Mouse (Mus musculus) neural tube, embryonic 11.5 days (tissue): ENCODE results near the gene Fam160a2. TPM values are rescaled to one million over a fixed set of nuclear protein-coding genes. Genes with fewer than 3 reads are reported as not detected.
"Not testable (repeated sequence)": the region's sequence is repeated elsewhere in the genome, so short reads cannot be mapped to it uniquely, and the experiment has no call there.

Experiments used
- ATAC-seq: fragments of 200-750 bp; cut with Nextera tagmentation; 2 replicates; pipeline ENCODE4 v1.8.0; 2017; ENCODE audit warnings: moderate number of reproducible peaks, mild to moderate bottlenecking, moderate TSS enrichment, moderate library complexity; ENCODE audit not compliant: insufficient read depth, low FRiP score, low TSS enrichment
- DNase-seq: peaks from one replicate; pipeline ENCODE4 v3.0.0-alpha.2; 2015; ENCODE audit warnings: low spot score
- H3K27ac ChIP-seq: fragments of 300-500 bp; sonication (generic); 2 replicates; pipeline ENCODE4 v1.5.1; 2014; ENCODE audit warnings: low read depth, mild to moderate bottlenecking, low read length
- H3K27me3 ChIP-seq: fragments of 300-500 bp; sonication (generic); 2 replicates; pipeline ENCODE4 v1.6.1; 2014; ENCODE audit warnings: mild to moderate bottlenecking, low read length, mixed read lengths; ENCODE audit not compliant: control insufficient read depth, insufficient read depth
- H3K36me3 ChIP-seq: fragments of 300-500 bp; sonication (generic); 2 replicates; pipeline ENCODE4 v1.6.1; 2014; ENCODE audit warnings: mild to moderate bottlenecking, low read length, moderate library complexity, mixed read lengths; ENCODE audit not compliant: control insufficient read depth, insufficient read depth
- H3K4me1 ChIP-seq: fragments of 300-500 bp; sonication (generic); 2 replicates; pipeline ENCODE4 v1.6.1; 2014; ENCODE audit warnings: low read length, mixed read lengths; ENCODE audit not compliant: control insufficient read depth, insufficient read depth
- H3K4me2 ChIP-seq: fragments of 300-500 bp; sonication (generic); 2 replicates; pipeline ENCODE4 v1.6.1; 2014; ENCODE audit warnings: low read depth, mild to moderate bottlenecking, moderate library complexity
- H3K4me3 ChIP-seq: fragments of 300-500 bp; sonication (generic); 2 replicates; pipeline ENCODE4 v1.5.1; 2014; ENCODE audit warnings: low read depth, low read length
- H3K9ac ChIP-seq: fragments of 300-500 bp; sonication (generic); 2 replicates; pipeline ENCODE4 v1.6.1; 2014; ENCODE audit warnings: mild to moderate bottlenecking, low read length
- H3K9me3 ChIP-seq: fragments of 300-500 bp; sonication (generic); 2 replicates; pipeline ENCODE4 v1.6.1; 2016; ENCODE audit warnings: low read length; ENCODE audit not compliant: control insufficient read depth
- WGBS: fragments of 180-500 bp; shearing (Covaris S2); extraction: QIAGEN DNeasy Blood & Tissue Kit; methylation state at CpG from one replicate; pipeline ENCODE4 v1.1.7; 2014; 5-methylcytosine and 5-hydroxymethylcytosine counted together
- polyA plus RNA-seq: library from polyadenylated mRNA; unstranded; fragments of >200 nt; fragmentation: Nextera tagmentation; extraction: Ambion mirVana; gene quantifications from 2 replicates; pipeline ENCODE4 v1.2.1, GENCODE M21; 2014

Gene Fam160a2
- polyA plus RNA-seq, 1 experiment from 2014 or later, result 36.1 TPM

GRCm38 (mm10) chr7:105425424-105426043, 25.7 kb upstream of the Fam160a2 start, which contains the start of gene Cckbr:
Cckbr (plus strand) TSS chr7:105425731.
- peak; percentile 35 for DNase-seq
- peak within 1 kb of the TSS; percentile 73 for H3K4me2 ChIP-seq
- H3K9me3 ChIP-seq, result no peaks in the 10 kb centered on the region
- peak within 1 kb of the TSS; percentile 39 for H3K4me3 ChIP-seq
- H3K27me3 ChIP-seq, result peaks cover 24% of the 10 kb centered on the region
- H3K36me3 ChIP-seq, result no peaks in the 10 kb centered on the region
- peak; percentile 86 for ATAC-seq
- under 1% methylated on average over 31 of the region's 31 CpGs for WGBS
- H3K4me1 ChIP-seq, result no peaks in the 10 kb centered on the region
- H3K9ac ChIP-seq, result peak within 1 kb of the TSS; percentile 20; the same call in 1 of the 2 replicates
- H3K27ac ChIP-seq, result no peak within 1 kb of the TSS

GRCm38 (mm10) chr7:105424368-105424767, 24.5 kb upstream of the Fam160a2 start:
- Histone ChIP-seq H3K9ac (no peak overlapping the region), H3K27me3 (peaks cover 24% of the 10 kb centered on the region), H3K9me3 (no peaks in the 10 kb centered on the region), H3K4me1 (no peaks in the 10 kb centered on the region), H3K36me3 (no peaks in the 10 kb centered on the region), H3K27ac (no peak overlapping the region), H3K4me3 (no peak overlapping the region), H3K4me2 (no peak overlapping the region)
- WGBS, result 34% methylated on average over 5 of the region's 5 CpGs
- DNase-seq (no peak), ATAC-seq (no peak)

DNA sequence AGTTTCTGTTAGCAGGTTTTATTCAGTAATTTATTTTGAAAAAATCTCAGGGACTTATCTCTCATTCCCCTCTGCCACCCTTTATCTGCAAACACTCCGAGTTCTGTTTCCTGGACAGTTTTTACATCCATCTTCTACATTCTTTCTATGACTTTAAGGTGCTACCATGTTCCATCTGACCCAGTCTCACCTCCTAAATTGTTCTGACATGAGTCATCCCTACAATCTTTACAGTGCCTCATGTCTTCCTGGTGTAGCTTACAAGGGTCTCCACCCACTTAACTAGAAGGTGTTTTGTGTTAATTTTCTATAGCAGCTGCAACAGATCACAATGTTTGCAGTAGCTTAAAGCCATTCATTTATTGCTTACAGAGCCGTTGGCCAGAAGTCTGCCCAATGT, 21.0 kb upstream of the Fam160a2 start:
- no peaks in the 10 kb centered on the region for H3K9me3 ChIP-seq
- ATAC-seq (no peak), DNase-seq (no peak)
- H3K27me3 ChIP-seq, result peaks cover 13% of the 10 kb centered on the region
- H3K9ac ChIP-seq, result no peak overlapping the region
- WGBS, result 75% methylated on average over 2 of the region's 2 CpGs
- no peak overlapping the region for H3K27ac ChIP-seq
- H3K4me2 ChIP-seq, result no peak overlapping the region
- no peaks in the 10 kb centered on the region for H3K4me1 ChIP-seq
- no peaks in the 10 kb centered on the region for H3K36me3 ChIP-seq
- no peak overlapping the region for H3K4me3 ChIP-seq

DNA sequence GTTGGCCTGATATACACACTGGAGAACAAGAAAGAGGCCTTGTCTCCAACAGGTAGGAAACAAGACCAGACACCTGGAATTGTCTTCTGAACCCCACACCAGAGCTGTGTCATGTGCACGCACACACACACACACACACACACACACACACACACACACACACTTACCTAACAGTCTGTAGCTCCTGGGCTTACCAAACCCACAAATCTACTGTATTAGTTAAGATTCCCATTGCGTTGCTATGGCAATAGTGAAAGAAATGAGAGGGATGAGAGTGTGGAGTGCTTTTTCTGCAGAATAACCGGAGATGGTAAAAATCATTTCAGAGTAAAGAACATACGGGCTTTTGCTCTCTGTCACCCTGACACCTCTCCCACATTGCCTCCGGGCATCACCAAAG, 18.3 kb upstream of the Fam160a2 start:
- WGBS, result 85% methylated on average over 5 of the region's 5 CpGs

GRCm38 (mm10) chr7:105416529-105416928, 16.7 kb upstream of the Fam160a2 start:
- no peak overlapping the region for H3K4me2 ChIP-seq
- H3K4me3 ChIP-seq, result no peak overlapping the region
- ATAC-seq (no peak), DNase-seq (no peak)
- 85% methylated on average over 7 of the region's 7 CpGs for WGBS
- H3K9ac ChIP-seq, result no peak overlapping the region
- H3K27ac ChIP-seq, result no peak overlapping the region
- H3K4me1 ChIP-seq, result no peaks in the 10 kb centered on the region
- no peaks in the 10 kb centered on the region for H3K27me3 ChIP-seq
- no peaks in the 10 kb centered on the region for H3K9me3 ChIP-seq
- H3K36me3 ChIP-seq, result no peaks in the 10 kb centered on the region

More for the DNA sequence above, 18.3 kb upstream of the Fam160a2 start:
- H3K36me3 ChIP-seq, result no peaks in the 10 kb centered on the region
- no peaks in the 10 kb centered on the region for H3K4me1 ChIP-seq
- no peak overlapping the region for H3K4me3 ChIP-seq
- no peak overlapping the region for H3K4me2 ChIP-seq
- H3K27ac ChIP-seq, result no peak overlapping the region
- no peak for ATAC-seq
- no peaks in the 10 kb centered on the region for H3K9me3 ChIP-seq
- no peak for DNase-seq
- H3K9ac ChIP-seq, result no peak overlapping the region
- H3K27me3 ChIP-seq, result no peaks in the 10 kb centered on the region

DNA sequence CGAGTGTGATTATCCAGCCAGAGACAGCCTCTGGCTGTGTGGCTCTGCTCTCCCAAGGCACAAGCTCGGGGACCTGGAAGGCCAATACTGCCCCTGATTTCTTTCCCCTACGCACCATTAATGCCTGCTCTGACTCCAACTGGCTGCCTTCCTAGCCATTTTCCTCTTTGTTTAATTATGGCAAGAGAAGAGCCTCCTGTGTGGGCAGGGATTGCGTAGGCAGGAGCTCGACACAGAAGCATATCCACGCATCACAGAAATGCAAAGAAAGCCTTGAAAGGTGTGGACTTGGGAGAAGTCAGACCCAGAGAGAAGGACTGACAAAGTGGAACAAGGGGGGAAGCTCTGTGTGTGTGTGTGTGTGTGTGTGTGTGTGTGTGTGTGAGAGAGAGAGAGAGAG, 14.5 kb upstream of the Fam160a2 start:
- Histone ChIP-seq H3K36me3 (no peaks in the 10 kb centered on the region), H3K27me3 (no peaks in the 10 kb centered on the region), H3K9me3 (no peaks in the 10 kb centered on the region), H3K27ac (no peak overlapping the region), H3K4me1 (no peaks in the 10 kb centered on the region), H3K4me3 (no peak overlapping the region), H3K4me2 (no peak overlapping the region), H3K9ac (no peak overlapping the region)
- WGBS, result 72% methylated on average over 6 of the region's 6 CpGs
- DNase-seq (no peak), ATAC-seq (no peak)

DNA sequence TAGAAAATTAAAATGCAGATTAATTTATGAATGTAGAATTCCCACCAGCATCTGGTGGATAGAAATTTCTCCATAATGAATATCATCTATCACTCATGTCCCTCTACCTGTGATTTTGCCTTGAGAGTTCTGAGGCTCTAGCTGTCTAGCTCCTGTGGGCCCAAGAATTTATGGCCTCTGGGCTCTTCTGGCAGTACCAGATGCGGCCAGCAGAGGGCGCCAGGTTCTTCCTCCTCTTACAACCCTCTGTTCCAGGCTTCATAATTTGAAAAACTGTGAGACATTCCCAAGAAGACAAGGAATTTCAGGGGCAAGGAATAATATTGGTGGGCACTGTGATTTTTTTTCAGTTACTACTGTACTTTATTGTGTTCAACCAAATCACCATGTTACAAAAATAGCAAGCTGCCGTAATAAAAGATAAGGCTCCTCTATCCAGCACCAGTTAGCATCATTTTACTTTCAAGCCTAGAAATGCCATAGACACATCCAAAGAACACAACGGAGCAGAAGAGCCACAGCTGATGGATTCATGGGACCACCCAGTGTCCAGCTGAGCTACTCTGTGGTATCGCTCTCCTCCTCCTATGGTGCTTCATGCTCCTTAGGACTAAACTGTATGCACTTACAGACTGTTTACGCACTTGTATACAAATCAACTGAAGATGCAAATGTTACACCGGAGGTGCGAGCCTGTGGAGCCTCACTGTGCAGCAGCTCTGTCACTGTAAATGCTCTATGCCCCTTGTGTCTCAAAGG, 12.2 kb upstream of the Fam160a2 start:
- ATAC-seq (peak; percentile 66), DNase-seq (peak; percentile 80)
- H3K4me1 ChIP-seq, H3K4me3 ChIP-seq, H3K36me3 ChIP-seq, H3K27ac ChIP-seq, H3K9me3 ChIP-seq, H3K27me3 ChIP-seq, H3K4me2 ChIP-seq, H3K9ac ChIP-seq: not testable (repeated sequence)
- WGBS, result 59% methylated on average over 8 of the region's 8 CpGs

DNA sequence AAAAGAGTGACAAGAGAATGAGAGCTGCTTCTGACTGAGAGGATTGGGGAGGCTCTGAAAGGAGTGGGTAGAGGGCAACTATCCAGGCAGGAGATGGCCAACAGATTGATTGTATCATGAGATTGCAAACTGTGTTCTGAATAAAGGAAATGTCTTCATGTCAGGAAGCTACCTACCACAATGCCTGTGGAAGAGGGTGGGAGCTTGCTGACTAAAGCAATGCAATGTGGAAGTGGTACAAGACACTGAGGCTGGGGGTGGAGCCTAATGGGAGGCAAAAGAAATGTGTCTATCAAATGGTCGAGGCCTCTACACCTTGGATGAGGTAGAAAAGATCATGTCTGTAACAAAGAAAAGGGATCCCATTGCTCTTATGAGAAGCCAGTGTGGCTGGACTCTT, 6.5 kb upstream of the Fam160a2 start:
- 77% methylated on average over 1 of the region's 1 CpGs for WGBS
- Histone ChIP-seq H3K27ac (no peak overlapping the region), H3K4me1 (no peaks in the 10 kb centered on the region), H3K9ac (no peak overlapping the region), H3K4me3 (no peak overlapping the region), H3K4me2 (no peak overlapping the region), H3K27me3 (no peaks in the 10 kb centered on the region), H3K9me3 (no peaks in the 10 kb centered on the region), H3K36me3 (no peaks in the 10 kb centered on the region)
- DNase-seq, result no peak
- ATAC-seq, result no peak

GRCm38 (mm10) chr7:105404268-105404667, 4.4 kb upstream of the Fam160a2 start, which contains the start of gene Cnga4:
Cnga4 (plus strand) TSS chr7:105404568.
- ATAC-seq (no peak), DNase-seq (no peak)
- H3K27ac ChIP-seq, result no peak within 1 kb of the TSS
- H3K9ac ChIP-seq, result no peak within 1 kb of the TSS
- H3K27me3 ChIP-seq, result no peaks in the 10 kb centered on the region
- H3K9me3 ChIP-seq, result no peaks in the 10 kb centered on the region
- H3K4me3 ChIP-seq, result no peak within 1 kb of the TSS
- H3K4me2 ChIP-seq, result no peak within 1 kb of the TSS
- WGBS, result 83% methylated on average over 5 of the region's 5 CpGs
- H3K36me3 ChIP-seq, result no peaks in the 10 kb centered on the region
- H3K4me1 ChIP-seq, result peaks cover 1% of the 10 kb centered on the region; the same call in 1 of the 2 replicates
